Mouse (Mus musculus) heart, adult 2 months (tissue): ENCODE measurements around the gene Gm10803.

Experiments
- CTCF ChIP-seq: fragments of 200-600 bp; IDR thresholded peaks from 2 replicates; pipeline ENCODE4 v1.8.1; 2022; ENCODE audit warnings: antibody characterized with exemption, mild to moderate bottlenecking, moderate library complexity
- POLR2A ChIP-seq: fragments of 200-500 bp; IDR thresholded peaks from 2 replicates; pipeline ENCODE4 v1.6.1; 2011; ENCODE audit warnings: mild to moderate bottlenecking, low read depth, low read length, control low read depth; ENCODE audit not compliant: insufficient read depth

GRCm38 (mm10) chr2:93521042-93521441 is 39.3 kb upstream of the Gm10803 start:
- TF ChIP-seq POLR2A (no peak), CTCF (no peak)
